Mouse (Mus musculus): ENCODE results near the gene Pmvk. TPM values are rescaled to one million over a fixed set of nuclear protein-coding genes. Genes with fewer than 3 reads are reported as not detected.

Gene Pmvk
- 80.2 and 80.9 TPM in 2 replicates for polyA plus RNA-seq (2015; fragmentation: Nextera tagmentation; extraction: Ambion mirVana)

DNA sequence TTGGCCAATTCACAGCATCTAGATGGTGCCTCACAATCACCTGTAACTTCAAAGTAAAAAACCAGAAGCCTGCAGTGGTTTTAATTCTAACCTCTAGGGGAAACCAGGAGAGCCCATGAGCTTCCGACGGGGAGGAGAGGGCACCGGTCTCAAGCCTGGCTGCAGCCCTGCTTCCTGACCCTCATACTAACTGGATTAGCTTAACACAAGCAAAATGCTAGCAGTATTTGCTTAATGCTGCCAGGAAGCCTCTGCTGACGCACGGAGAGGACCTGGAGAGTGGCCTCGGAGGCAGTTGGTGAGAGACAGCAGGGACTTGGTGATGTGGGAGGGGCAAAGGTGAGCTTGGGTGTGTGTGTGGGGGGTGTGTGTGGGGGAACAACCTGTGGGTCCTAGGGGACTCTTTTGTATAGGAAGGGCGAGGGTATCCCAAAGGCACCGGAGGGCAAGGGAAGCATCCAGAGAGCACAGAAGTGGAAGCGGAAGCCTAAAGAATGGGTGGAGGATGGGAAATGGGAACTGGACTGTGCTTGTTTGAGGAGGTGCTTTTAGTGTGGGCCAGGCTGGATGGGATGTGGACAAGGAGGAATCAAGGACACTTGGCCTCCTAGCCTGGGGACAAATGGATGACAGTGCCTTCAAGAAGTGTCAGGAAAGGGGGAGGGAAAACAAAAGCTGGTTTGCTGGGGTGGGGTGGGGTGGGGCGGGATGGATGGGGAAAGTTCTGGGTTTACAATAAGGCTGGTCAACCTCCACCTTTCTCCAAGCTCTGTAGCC, at the start of gene Pmvk:
Gene Pmvk, plus strand, starts transcription at position 141 of the 777 bp plus-strand sequence.
- Histone ChIP-seq H3K4me3 (no peak within 1 kb of the TSS), H3K4me2 (replicated peaks) (no peak within 1 kb of the TSS), H3K36me3 (no peaks in the 10 kb centered on the region), H3K27me3 (no peaks in the 10 kb centered on the region), H3K9ac (replicated peaks) (no peak within 1 kb of the TSS), H3K4me1 (peaks cover under 1% of the 10 kb centered on the region), H3K9me3 (no peaks in the 10 kb centered on the region), H3K27ac (replicated peaks) (no peak within 1 kb of the TSS)
- ATAC-seq (replicated peaks), result no peak
- 65% methylated on average over 10 of the region's 10 CpGs for WGBS

DNA sequence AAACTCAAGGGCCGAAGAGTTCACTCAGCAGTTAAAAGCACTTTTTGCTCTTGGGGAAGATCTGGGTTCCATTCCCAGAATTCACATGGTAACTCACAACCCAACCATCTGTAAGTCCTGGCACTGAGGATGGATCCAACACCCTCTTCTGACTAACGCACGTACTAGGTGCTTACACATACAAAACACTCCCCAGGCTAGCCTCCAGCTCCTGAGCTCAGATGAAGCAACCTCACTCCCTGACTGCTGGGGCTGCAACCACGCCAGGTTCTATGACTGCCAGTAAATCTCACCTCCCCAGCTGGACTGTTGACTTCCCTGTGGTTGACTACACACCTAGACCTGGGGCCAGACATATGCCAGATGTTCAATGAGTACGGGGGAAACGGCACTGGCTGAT, 47.5 kb upstream of the Pmvk start:
- Histone ChIP-seq H3K27me3 (no peaks in the 10 kb centered on the region), H3K27ac (replicated peaks) (no peak overlapping the region), H3K4me2 (replicated peaks) (no peak overlapping the region), H3K9ac (replicated peaks) (no peak overlapping the region), H3K9me3 (no peaks in the 10 kb centered on the region), H3K36me3 (peaks cover 31% of the 10 kb centered on the region), H3K4me3 (no peak overlapping the region), H3K4me1 (peaks cover 14% of the 10 kb centered on the region)
- 85% methylated on average over 6 of the region's 6 CpGs for WGBS
- ATAC-seq (replicated peaks), result no peak

DNA sequence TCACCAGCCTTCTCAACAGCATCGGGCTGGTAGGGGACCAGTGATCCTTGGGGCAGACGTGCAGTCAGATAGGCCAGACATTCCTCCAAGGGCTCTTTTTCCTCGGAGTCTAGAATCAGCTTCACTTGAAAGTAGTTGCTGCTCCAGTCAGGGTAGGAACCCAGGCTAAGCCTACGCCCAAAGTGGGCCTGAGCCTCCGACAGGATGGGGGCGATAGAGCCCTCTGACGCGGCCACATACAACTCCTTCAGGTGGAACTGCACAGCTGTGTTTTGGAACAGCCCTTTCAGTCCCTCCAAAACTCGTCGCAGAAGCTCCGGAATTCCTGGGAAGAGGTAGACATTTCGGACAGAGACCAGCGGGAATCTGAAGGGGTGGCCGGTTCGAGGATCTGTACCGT, 45.9 kb upstream of the Pmvk start:
- no peak overlapping the region for H3K4me3 ChIP-seq
- no peaks in the 10 kb centered on the region for H3K9me3 ChIP-seq
- WGBS, result 72% methylated on average over 16 of the region's 16 CpGs
- H3K27ac ChIP-seq (replicated peaks), result no peak overlapping the region
- H3K36me3 ChIP-seq, result peaks cover 19% of the 10 kb centered on the region; the same call in 1 of the 2 replicates
- H3K9ac ChIP-seq (replicated peaks), result no peak overlapping the region
- ATAC-seq (replicated peaks), result no peak
- H3K4me2 ChIP-seq (replicated peaks), result no peak overlapping the region
- no peaks in the 10 kb centered on the region for H3K27me3 ChIP-seq
- peaks cover 19% of the 10 kb centered on the region for H3K4me1 ChIP-seq

DNA sequence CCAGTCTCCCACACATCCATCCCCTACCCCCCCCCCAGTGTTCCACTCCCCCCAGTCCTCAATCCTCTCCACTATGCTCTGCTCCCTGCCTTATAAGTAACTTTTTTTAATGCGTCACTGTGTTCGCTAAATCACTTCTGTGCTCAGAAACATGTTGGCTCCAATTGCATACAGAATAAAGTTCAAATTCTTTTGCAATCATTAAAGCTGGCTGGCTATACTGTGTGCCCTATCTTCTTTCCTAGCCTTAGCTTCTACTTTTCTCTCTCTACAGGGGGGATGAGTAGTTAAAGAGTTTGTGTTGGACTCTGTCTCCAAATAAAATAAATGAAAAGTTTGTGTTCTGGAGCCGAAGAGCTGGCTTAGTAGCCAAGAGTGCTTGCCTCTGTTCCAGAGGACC, 44.6 kb upstream of the Pmvk start:
- no peak for ATAC-seq (replicated peaks)
- Histone ChIP-seq H3K4me1 (peaks cover 19% of the 10 kb centered on the region), H3K27me3 (no peaks in the 10 kb centered on the region), H3K36me3 (peaks cover 20% of the 10 kb centered on the region), H3K9me3 (no peaks in the 10 kb centered on the region), H3K9ac (replicated peaks) (0 out of 2 replicates have a peak overlapping the region, but pooled peaks have one; percentile 3), H3K27ac (replicated peaks) (no peak overlapping the region), H3K4me3 (no peak overlapping the region), H3K4me2 (replicated peaks) (no peak overlapping the region)
- WGBS, result 91% methylated on average over 3 of the region's 3 CpGs

DNA sequence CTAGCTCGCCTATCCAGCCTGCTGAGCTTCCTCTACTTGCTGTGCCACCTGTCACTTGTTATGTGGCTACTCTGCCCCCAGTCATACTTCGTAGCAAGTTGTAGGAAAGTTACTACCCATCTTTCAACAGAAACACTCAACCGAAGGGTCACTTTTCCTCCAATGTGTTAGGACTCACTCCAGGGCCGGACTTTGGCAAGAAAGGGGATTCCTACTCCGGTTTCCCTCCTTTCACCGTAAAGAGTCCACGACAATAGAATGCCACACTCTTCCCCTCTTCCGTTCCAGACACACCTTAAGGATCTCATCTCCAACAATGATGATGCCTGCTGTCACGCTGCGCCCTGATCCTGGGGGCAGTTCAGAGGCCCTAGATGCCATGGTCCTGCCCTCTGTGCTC, 43.5 kb upstream of the Pmvk start:
- Histone ChIP-seq H3K27ac (replicated peaks) (peak overlapping the region; percentile 71; the same call in 1 of the 2 replicates), H3K4me1 (peaks cover 19% of the 10 kb centered on the region), H3K27me3 (no peaks in the 10 kb centered on the region), H3K36me3 (peaks cover 23% of the 10 kb centered on the region), H3K4me2 (replicated peaks) (peak overlapping the region; percentile 67), H3K4me3 (peak overlapping the region; percentile 69), H3K9ac (replicated peaks) (peak overlapping the region; percentile 60), H3K9me3 (no peaks in the 10 kb centered on the region)
- no peak for ATAC-seq (replicated peaks)
- 78% methylated on average over 10 of the region's 10 CpGs for WGBS

DNA sequence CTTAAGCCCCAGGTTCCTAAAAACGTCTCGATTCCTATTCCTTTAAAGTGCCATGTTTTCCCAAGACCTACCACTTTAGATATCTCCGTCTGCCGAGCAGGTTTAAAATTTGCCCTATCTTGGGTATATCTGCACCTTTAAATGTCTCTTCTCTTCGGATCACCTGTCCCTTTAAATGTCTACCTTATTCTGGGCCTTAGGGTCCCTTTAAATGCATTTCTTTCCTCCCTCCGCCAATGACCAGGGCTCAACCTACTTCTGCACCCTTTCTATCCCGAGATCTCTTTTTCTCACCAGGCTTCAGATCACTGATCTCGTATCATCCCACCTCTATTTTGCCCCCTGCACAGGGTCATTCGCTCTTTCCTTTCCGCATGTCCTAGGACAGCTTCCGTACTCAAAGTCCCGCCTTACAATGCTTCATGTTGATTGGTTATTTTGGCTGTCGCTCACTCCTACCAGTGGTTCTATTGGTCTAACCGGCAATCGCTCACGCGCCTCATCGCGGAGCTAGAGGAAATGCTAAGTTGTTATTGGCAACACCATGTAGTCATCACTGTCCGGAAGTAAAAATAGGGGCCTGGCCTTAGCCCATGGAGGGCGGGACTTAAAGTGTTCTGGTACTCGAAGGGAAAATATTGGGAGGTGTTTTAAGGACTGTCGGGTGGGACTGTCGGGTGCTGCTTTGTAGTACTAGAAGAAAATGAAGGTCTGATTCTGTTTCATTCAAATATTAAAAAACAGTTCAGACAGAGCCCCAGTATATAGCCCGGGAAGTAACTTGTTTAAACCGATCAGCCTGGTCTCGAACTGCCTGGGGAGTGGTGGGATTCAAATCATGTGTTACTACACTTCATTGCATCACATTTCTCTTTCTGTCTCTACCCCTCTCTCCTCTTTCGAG, 42.6 kb upstream of the Pmvk start, which contains the start of gene Flad1:
Gene Flad1, minus strand, starts transcription at position 381 of the 904 bp plus-strand sequence.
- peak; percentile 100 for ATAC-seq (replicated peaks)
- H3K27me3 ChIP-seq, result no peaks in the 10 kb centered on the region
- peaks cover 26% of the 10 kb centered on the region for H3K36me3 ChIP-seq
- peak within 1 kb of the TSS; percentile 67 for H3K4me2 ChIP-seq (replicated peaks)
- H3K4me1 ChIP-seq, result peaks cover 26% of the 10 kb centered on the region
- H3K9ac ChIP-seq (replicated peaks), result peak within 1 kb of the TSS; percentile 60
- 6% methylated on average over 28 of the region's 28 CpGs for WGBS
- H3K9me3 ChIP-seq, result no peaks in the 10 kb centered on the region
- peak within 1 kb of the TSS; percentile 69 for H3K4me3 ChIP-seq
- peak within 1 kb of the TSS; percentile 71 for H3K27ac ChIP-seq (replicated peaks)

DNA sequence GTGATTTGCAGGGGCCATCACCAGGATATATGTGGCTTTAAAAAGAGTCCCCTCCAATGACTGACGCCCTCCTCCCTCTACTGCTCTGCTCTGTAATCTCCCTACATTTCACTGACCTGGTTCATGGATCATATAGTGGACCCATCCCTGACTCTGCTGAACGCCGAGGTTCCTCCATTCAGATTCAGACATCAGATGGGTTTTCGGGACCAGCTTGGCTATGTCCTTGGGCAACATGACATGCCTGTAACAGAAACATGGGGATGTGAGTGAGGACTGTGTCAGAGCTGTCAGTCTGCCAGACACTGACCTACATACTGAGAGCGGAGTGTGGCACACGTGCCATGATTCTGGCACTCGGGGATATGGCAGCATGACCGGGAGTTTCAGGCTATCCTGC, 38.2 kb upstream of the Pmvk start:
- H3K27ac ChIP-seq (replicated peaks), result no peak overlapping the region
- H3K27me3 ChIP-seq, result no peaks in the 10 kb centered on the region
- peaks cover 20% of the 10 kb centered on the region for H3K36me3 ChIP-seq
- no peak for ATAC-seq (replicated peaks)
- WGBS, result 95% methylated on average over 8 of the region's 8 CpGs
- no peak overlapping the region for H3K4me2 ChIP-seq (replicated peaks)
- no peak overlapping the region for H3K9ac ChIP-seq (replicated peaks)
- no peaks in the 10 kb centered on the region for H3K9me3 ChIP-seq
- no peak overlapping the region for H3K4me3 ChIP-seq
- peaks cover 40% of the 10 kb centered on the region for H3K4me1 ChIP-seq

DNA sequence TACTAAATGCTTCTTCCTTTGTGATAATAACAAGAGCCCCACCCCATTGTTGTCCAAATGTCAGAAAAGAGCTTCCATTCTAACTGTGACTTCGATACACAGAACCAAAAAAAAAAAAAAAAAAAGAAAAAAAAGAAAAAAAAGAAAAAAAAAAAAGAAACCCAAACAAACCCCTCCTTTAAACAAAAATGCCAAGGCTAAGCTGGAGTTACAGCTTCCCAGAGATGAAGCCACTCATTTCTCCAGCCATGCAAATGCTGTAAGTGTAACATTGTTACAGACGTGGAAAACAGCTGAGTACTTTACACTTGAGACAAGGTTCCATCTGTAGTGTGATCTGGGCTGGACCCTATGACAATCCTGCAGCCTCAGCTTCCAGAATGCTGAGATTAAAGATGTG, 37.2 kb upstream of the Pmvk start:
- Histone ChIP-seq H3K4me1 (peaks cover 45% of the 10 kb centered on the region), H3K4me3 (peak overlapping the region; percentile 58), H3K4me2 (replicated peaks) (peak overlapping the region; percentile 85), H3K27ac (replicated peaks) (peak overlapping the region; percentile 87), H3K36me3 (peaks cover 20% of the 10 kb centered on the region), H3K9ac (replicated peaks) (peak overlapping the region; percentile 47), H3K27me3 (no peaks in the 10 kb centered on the region), H3K9me3 (no peaks in the 10 kb centered on the region)
- no peak for ATAC-seq (replicated peaks)
- WGBS, result 14% methylated on average over 2 of the region's 2 CpGs

DNA sequence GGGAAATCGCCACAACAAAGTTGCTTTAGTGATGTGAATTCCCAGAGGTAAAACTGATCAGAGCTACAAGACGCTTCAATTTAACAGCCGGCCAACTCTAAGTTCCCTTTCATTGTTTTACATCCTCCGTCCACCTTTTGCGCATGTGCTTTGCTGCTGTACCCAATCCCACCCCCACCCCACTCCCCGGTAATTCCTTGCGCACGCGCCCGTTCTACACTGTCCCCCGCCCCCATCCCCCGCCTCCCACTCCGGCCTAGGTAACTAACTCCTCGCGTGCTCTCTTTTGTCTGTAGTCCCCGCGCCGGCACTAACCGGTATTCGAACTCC, 36.5 kb upstream of the Pmvk start:
- Histone ChIP-seq H3K4me3 (peak overlapping the region; percentile 58), H3K9ac (replicated peaks) (peak overlapping the region; percentile 47), H3K4me1 (peaks cover 43% of the 10 kb centered on the region), H3K27me3 (no peaks in the 10 kb centered on the region), H3K36me3 (peaks cover 20% of the 10 kb centered on the region), H3K27ac (replicated peaks) (peak overlapping the region; percentile 87), H3K4me2 (replicated peaks) (peak overlapping the region; percentile 85), H3K9me3 (no peaks in the 10 kb centered on the region)
- peak; percentile 59 for ATAC-seq (replicated peaks)
- WGBS, result under 1% methylated on average over 20 of the region's 20 CpGs

DNA sequence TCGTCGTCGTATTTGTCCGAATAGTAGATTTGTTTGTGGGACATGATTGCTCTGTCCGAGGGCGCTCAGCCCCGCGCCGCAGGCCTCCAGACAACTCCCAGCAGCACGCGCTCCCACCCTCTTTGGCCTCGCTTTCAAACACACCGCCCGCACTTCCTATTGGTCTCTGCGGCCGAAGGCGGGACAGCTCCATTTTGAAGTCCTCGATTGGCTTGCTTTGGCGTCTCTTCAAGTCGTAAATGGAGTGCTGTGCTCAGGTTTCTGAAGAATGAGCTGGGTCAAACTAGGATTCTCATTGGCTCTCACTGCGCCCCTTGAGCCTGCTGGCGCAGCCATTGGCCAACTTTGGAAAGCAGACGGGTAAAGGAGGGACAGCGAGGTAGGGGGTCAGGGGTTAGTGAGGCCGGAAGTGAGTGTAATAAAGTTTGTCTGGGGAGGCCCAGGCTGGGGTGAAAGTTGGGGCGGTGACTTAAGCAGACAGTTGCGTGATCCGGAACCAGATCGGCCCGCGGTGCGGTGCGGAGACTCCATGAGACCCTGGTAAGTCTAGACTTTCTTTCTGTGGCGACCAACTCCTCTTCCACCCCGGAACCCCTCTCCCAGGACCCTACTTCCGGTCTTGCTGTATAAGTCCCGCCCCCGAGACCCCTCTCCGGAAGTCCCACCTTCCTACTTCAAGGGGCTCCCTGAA, 36.0 kb upstream of the Pmvk start, which contains the start of the genes Cks1b and Shc1:
Gene Cks1b, minus strand, starts transcription at position 214 of the 691 bp plus-strand sequence.
Gene Shc1, plus strand, starts transcription at position 274 of the 691 bp plus-strand sequence.
- H3K27ac ChIP-seq (replicated peaks), result peak within 1 kb of the TSS; percentile 87
- peaks cover 43% of the 10 kb centered on the region for H3K4me1 ChIP-seq
- ATAC-seq (replicated peaks), result peak; percentile 95
- peak within 1 kb of the TSS; percentile 85 for H3K4me2 ChIP-seq (replicated peaks)
- peaks cover 20% of the 10 kb centered on the region for H3K36me3 ChIP-seq
- H3K27me3 ChIP-seq, result no peaks in the 10 kb centered on the region
- H3K9me3 ChIP-seq, result no peaks in the 10 kb centered on the region
- WGBS, result under 1% methylated on average over 39 of the region's 39 CpGs
- H3K4me3 ChIP-seq, result peak within 1 kb of the TSS; percentile 58
- H3K9ac ChIP-seq (replicated peaks), result peak within 1 kb of the TSS; percentile 48

DNA sequence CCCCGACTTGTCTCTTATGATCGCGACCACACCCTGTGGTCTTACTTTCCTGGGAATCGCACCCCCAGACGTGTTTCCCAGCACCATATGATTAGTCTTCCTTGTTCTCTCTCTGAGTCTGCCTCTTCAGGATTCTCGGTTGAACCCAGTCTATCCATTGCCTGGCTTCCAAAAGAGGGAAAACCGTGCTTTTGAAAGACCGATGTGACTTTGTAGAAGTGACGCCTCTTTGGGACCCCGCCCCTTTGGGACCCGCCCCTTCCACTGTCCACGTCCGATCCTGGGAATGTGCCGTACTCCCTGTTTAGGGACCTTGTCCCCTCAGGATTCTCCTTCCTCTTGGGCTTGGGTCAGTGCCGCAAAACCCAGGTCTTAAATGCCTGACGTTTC, 35.5 kb upstream of the Pmvk start:
- peak overlapping the region; percentile 58 for H3K4me3 ChIP-seq
- H3K36me3 ChIP-seq, result peaks cover 19% of the 10 kb centered on the region
- no peaks in the 10 kb centered on the region for H3K27me3 ChIP-seq
- peak; percentile 5; the same call in 1 of the 2 replicates for ATAC-seq (replicated peaks)
- peak overlapping the region; percentile 87 for H3K27ac ChIP-seq (replicated peaks)
- 0% methylated on average over 16 of the region's 16 CpGs for WGBS
- H3K4me2 ChIP-seq (replicated peaks), result peak overlapping the region; percentile 85
- H3K4me1 ChIP-seq, result peaks cover 43% of the 10 kb centered on the region
- H3K9ac ChIP-seq (replicated peaks), result peak overlapping the region; percentile 48
- H3K9me3 ChIP-seq, result no peaks in the 10 kb centered on the region
